Mouse (Mus musculus) midbrain, embryonic 14.5 days (tissue): ENCODE results near the gene Dlk1. TPM values are rescaled to one million over a fixed set of nuclear protein-coding genes. Genes with fewer than 3 reads are reported as not detected.
A peak's percentile ranks its signal among the peaks of the same experiment; 100 is the strongest.

ENCODE experiments used
- ATAC-seq: fragments of 200-750 bp; cut with Nextera tagmentation; 2 replicates; pipeline ENCODE4 v1.8.0; 2017; ENCODE audit warnings: moderate number of reproducible peaks, moderate library complexity; ENCODE audit not compliant: low FRiP score, low TSS enrichment
- DNase-seq: peaks from one replicate; pipeline ENCODE4 v3.0.0-alpha.2; 2015
- H3K27ac ChIP-seq: fragments of 300-500 bp; sonication (generic); replicated peaks from 2 replicates; pipeline ENCODE4 v1.5.1; 2014; ENCODE audit warnings: mild to moderate bottlenecking, low read depth, low read length, moderate library complexity
- H3K27me3 ChIP-seq: fragments of 300-500 bp; sonication (generic); 2 replicates; pipeline ENCODE4 v1.6.1; 2014; ENCODE audit warnings: low read length, control low read depth, mixed read lengths; ENCODE audit not compliant: control insufficient read depth, insufficient read depth
- H3K36me3 ChIP-seq: fragments of 300-500 bp; sonication (generic); 2 replicates; pipeline ENCODE4 v1.6.1; 2014; ENCODE audit warnings: low read length, control low read depth; ENCODE audit not compliant: control insufficient read depth, insufficient read depth
- H3K4me1 ChIP-seq: fragments of 300-500 bp; sonication (generic); 2 replicates; pipeline ENCODE4 v1.6.1; 2014; ENCODE audit warnings: mild to moderate bottlenecking, antibody characterized with exemption, low read length, control low read depth; ENCODE audit not compliant: control insufficient read depth, insufficient read depth
- H3K4me2 ChIP-seq: fragments of 300-500 bp; sonication (generic); 2 replicates; pipeline ENCODE4 v1.6.1; 2014; ENCODE audit warnings: mild to moderate bottlenecking, low read length, moderate library complexity
- H3K4me3 ChIP-seq: fragments of 300-500 bp; sonication (generic); replicated peaks from 2 replicates; pipeline ENCODE4 v1.5.1; 2014; ENCODE audit warnings: low read depth, low read length
- H3K9ac ChIP-seq: fragments of 300-500 bp; sonication (generic); replicated peaks from 2 replicates; pipeline ENCODE4 v1.6.1; 2014; ENCODE audit warnings: mild to moderate bottlenecking, low read length, moderate library complexity
- H3K9me3 ChIP-seq: fragments of 300-500 bp; sonication (generic); 2 replicates; pipeline ENCODE4 v1.6.1; 2016; ENCODE audit warnings: low read length, control low read depth, mixed read lengths; ENCODE audit not compliant: control insufficient read depth
- WGBS: fragments of 180-500 bp; shearing (Covaris S2); extraction: QIAGEN DNeasy Blood & Tissue Kit; methylation state at CpG from one replicate; pipeline ENCODE4 v1.1.7; 2014; 5-methylcytosine and 5-hydroxymethylcytosine counted together
- polyA plus RNA-seq: library from polyadenylated mRNA; unstranded; fragments of >200 nt; fragmentation: Nextera tagmentation; extraction: Ambion mirVana; gene quantifications from 2 replicates; pipeline ENCODE4 v1.2.1, GENCODE M21; 2014

Gene Dlk1
- polyA plus RNA-seq, 1 experiment from 2014 or later = 51.4 TPM

DNA sequence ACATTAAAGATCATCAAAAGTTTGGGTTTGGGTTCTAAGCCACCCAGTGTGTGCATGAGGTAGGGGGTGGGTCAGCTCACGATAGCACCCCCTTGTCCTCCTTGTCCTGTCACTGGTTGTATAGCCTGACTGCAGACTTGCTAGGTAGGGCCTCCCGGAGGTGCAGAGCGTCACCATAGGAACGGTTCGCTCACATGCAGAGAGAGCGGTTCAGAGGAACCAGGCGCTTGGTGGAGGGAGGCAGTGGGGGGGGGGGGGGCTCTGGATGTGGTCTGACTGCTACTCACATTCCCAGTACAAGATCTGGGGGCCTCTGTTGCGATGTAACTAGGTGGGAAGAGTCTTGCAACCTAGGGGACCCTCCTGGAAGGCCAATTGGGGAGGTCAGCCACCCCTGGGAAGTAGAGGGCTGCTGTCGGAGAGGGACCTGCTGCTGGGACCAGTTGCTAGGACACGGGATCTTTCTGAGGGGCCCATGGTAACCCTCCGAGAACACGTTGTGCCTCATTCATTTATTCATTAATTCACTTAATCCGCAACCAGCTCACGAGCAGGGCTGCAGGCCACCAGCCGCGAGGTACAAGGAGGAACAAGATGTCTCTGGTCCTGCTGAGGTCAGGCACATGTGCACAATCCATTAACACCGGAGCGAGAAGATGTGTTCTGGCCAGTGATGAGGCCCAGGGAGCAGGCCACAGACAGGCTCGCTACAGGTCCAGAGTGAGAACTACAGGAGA lies 7.0 kb upstream of the Dlk1 start:
- H3K4me1 ChIP-seq = peaks cover 31% of the 10 kb centered on the region

DNA sequence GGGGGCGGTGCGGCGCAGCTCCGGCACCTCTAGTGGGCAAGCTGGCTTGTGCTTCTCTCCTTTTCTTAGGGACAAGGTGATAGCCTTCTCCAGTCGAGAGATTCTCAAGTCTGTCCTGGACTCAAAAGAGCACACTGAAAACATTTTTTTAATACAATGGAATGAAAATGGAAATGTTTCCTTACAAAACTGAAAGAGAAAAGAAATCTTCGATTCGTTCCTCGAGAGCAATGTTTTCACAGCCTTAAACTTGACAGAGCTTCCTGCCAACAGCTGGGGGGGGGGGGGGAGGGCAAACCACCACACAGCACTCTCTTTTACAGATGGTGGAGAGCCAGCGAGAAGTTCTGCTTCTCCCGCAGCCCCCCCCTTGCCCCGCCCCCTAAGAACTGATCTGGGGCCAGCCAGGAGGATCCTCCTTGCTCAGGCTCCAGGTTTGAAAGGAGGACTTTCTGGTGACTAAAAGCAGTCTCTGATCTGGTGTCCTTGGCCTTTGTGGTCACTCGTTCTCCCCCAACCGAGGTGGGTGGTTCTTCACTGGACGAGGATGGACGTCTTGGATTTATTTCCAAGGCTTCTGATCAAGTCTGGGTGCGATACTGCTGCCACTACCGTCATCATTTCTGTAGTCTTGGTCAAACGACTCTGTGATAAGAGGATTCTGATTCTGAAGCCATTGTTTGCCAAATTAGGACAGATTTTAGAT lies 6.2 kb upstream of the Dlk1 start:
- Histone ChIP-seq H3K4me2 (peak overlapping the region; percentile 35), H3K36me3 (no peaks in the 10 kb centered on the region), H3K9me3 (no peaks in the 10 kb centered on the region), H3K4me1 (peaks cover 30% of the 10 kb centered on the region), H3K4me3 (no peak overlapping the region), H3K27ac (no peak overlapping the region), H3K9ac (no peak overlapping the region), H3K27me3 (peaks cover 68% of the 10 kb centered on the region)
- DNase-seq = peak; percentile 68
- no peak; the same call in 1 of the 2 replicates for ATAC-seq
- WGBS = 3% methylated on average over 18 of the region's 18 CpGs

More for the DNA sequence above, 7.0 kb upstream of the Dlk1 start:
- Histone ChIP-seq H3K4me3 (no peak overlapping the region), H3K36me3 (no peaks in the 10 kb centered on the region), H3K27ac (0 out of 2 replicates have a peak overlapping the region, but pooled peaks have one; percentile 8), H3K27me3 (peaks cover 69% of the 10 kb centered on the region), H3K9me3 (no peaks in the 10 kb centered on the region), H3K4me2 (peak overlapping the region; percentile 35), H3K9ac (no peak overlapping the region)
- WGBS = under 1% methylated on average over 19 of the region's 19 CpGs
- DNase-seq = peak; percentile 71
- ATAC-seq = peak; percentile 66

DNA sequence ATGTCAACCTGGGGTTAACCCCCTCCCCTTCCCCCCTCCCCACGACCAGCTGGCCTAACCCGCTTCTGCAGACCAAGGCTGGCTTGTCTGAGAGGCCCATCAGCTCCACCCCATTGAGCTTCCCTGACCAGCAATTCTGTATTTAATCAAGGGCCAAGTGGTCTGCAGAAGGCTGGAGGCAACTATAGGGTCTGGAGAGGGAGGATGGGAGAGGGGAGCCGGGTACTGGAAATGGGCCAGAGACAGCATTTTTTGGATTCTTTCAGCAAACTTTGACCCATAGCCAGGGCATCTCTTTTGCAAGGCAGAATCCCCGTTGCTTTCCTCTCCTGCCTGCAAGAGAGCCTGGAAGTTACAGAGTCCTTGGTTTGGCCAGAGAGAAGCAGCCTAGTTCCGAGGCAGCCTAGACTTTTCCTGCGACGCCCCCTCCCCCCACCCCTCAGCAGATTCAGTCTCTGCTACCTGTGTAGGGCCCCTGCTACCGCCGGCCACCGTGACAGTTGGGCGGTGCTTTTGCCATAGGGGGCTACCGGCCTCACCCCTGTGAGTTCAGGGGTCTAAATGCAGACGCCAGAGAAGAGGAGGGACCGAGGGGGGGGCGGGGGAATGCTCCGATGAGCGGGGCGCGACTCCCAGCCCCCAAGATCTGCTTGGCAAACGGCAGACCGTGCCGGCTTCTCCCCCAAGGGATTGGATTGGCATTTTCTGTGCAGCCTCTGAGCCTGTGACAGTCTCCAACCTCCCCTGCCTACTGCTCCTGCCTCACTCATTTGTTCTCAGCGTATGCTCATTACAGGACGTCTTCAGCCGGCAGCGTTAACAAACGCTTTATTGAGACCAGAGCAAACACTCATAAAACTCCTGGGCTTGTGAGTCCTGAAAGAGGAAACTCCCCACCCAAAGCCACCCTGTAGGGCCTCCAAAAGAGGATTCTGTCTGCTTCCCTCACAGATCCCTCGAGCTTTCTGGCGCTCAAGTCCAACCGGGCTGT lies 2.9 kb upstream of the Dlk1 start:
- no peak overlapping the region for H3K27ac ChIP-seq
- H3K27me3 ChIP-seq = peaks cover 71% of the 10 kb centered on the region
- peak overlapping the region; percentile 59 for H3K4me2 ChIP-seq
- no peaks in the 10 kb centered on the region for H3K36me3 ChIP-seq
- peak; percentile 69 for DNase-seq
- H3K9ac ChIP-seq = peak overlapping the region; percentile 47; the same call in 1 of the 2 replicates
- peak overlapping the region; percentile 31 for H3K4me3 ChIP-seq
- peaks cover 34% of the 10 kb centered on the region for H3K4me1 ChIP-seq
- 1% methylated on average over 30 of the region's 30 CpGs for WGBS
- no peaks in the 10 kb centered on the region for H3K9me3 ChIP-seq
- ATAC-seq = no peak; the same call in 1 of the 2 replicates

DNA sequence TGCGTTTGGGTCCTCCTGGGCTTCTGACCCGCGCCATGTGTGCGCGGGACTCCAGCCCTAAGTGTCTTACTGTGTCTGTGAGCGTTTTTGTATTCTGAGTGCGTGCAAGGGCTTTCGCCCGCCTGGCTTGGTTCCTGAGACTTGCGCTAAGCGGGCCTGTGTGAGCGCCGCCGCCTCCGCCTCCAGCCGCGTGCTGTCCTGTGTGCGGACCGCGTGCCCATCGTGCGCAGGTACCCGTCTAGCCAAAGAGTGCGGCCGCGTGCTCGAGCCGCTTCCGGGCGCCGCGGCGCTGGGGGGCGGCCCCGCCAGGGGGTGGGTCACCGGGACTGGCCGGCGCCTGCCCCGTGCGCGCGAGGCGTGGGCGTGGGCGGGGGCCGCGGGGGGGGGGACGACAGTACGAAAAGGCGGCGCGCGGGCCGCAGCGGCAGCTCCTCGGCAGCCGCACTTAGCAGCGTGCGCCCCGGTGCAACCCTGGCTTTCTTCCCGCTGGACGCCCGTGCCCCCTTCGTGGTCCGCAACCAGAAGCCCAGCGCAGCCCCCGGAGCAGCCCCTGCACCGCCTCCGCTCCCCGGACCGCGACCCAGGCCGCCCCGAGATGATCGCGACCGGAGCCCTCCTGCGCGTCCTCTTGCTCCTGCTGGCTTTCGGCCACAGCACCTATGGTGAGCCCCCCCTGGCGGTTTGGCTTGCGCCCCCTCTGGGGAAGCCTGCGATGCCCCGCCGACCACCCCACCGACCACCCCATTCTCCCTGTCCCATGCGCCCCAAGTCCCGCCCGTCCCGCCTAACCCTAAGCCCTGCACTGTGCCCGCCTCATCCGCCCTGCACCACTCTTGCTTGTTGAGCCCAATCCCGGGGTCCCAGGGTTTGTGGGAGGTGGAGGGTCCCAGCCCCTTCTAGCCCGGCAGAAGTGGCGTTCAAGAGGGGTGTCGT lies 708 bp downstream of the Dlk1 start:
- no peaks in the 10 kb centered on the region for H3K36me3 ChIP-seq
- peak overlapping the region; percentile 74 for H3K4me2 ChIP-seq
- peaks cover 65% of the 10 kb centered on the region for H3K27me3 ChIP-seq
- peaks cover 40% of the 10 kb centered on the region for H3K4me1 ChIP-seq
- WGBS = under 1% methylated on average over 89 of the region's 96 CpGs
- ATAC-seq = peak; percentile 42; the same call in 1 of the 2 replicates
- no peaks in the 10 kb centered on the region for H3K9me3 ChIP-seq
- H3K27ac ChIP-seq = peak overlapping the region; percentile 45
- H3K4me3 ChIP-seq = peak overlapping the region; percentile 43
- peak; percentile 83 for DNase-seq
- peak overlapping the region; percentile 53 for H3K9ac ChIP-seq

DNA sequence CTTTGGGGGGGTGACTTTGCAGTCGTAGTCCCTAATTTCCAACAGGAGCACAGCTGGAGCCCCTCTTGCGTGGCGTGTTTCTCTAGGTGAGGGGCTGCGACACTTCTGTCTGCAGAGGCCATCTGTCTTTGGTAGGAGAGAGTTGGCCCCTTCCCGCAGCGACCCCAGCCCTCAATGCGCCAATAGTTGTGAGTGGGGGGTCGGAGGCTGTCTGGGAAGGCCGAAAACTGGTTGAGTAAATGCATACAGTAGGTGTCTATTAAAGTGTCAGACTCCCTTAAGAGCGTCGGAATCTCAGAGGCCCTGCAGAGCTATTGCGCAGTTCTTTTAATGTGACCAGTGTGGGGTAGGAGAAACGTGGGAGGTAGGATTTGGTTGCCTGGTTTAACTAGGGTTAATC lies 1.5 kb downstream of the Dlk1 start:
- Histone ChIP-seq H3K9ac (no peak overlapping the region), H3K4me3 (peak overlapping the region; percentile 43), H3K4me2 (peak overlapping the region; percentile 74)

DNA sequence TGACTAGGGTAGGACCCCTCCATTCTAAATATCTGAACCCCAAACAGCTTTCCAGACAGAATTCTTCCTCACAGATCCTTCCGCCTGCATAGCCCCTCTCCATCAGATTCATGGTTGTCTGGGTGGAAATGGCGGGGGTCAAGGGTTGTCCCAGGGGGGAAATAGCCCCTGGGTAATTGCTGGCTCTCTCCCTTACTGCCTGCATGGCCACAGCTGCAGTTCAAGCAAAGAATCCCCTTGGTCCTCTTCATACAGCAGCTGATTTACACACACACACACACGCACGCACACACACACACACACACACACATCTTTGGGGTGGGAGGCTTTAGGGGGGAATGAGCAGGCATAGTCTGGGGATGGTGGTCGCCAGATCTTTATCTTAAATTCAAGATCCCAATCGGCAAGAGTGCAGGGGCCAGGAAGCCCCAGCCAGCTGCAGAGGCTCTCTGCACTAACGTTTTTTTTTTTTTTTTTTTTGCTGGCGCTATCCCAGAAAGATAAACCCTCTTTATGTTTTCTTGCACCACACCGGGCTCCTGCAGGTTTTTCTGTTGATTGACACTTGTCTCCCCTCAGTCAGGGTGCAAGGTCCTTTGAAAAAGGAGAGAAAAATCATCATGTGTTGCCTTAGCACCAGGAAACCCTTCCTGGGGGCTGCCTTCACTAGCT lies 4.0 kb downstream of the Dlk1 start:
- Histone ChIP-seq H3K36me3 (no peaks in the 10 kb centered on the region), H3K27me3 (peaks cover 62% of the 10 kb centered on the region), H3K4me1 (peaks cover 40% of the 10 kb centered on the region), H3K9me3 (no peaks in the 10 kb centered on the region), H3K4me2 (0 out of 2 replicates have a peak overlapping the region, but pooled peaks have one; percentile 21), H3K4me3 (no peak overlapping the region), H3K9ac (no peak overlapping the region), H3K27ac (0 out of 2 replicates have a peak overlapping the region, but pooled peaks have one; percentile 20)
- ATAC-seq (no peak), DNase-seq (no peak)
- 12% methylated on average over 9 of the region's 9 CpGs for WGBS

More for the DNA sequence above, 1.5 kb downstream of the Dlk1 start:
- Histone ChIP-seq H3K9me3 (no peaks in the 10 kb centered on the region), H3K4me1 (peaks cover 47% of the 10 kb centered on the region), H3K36me3 (no peaks in the 10 kb centered on the region), H3K27me3 (peaks cover 61% of the 10 kb centered on the region), H3K27ac (no peak overlapping the region)
- no peak for ATAC-seq
- 7% methylated on average over 13 of the region's 13 CpGs for WGBS
- no peak for DNase-seq

DNA sequence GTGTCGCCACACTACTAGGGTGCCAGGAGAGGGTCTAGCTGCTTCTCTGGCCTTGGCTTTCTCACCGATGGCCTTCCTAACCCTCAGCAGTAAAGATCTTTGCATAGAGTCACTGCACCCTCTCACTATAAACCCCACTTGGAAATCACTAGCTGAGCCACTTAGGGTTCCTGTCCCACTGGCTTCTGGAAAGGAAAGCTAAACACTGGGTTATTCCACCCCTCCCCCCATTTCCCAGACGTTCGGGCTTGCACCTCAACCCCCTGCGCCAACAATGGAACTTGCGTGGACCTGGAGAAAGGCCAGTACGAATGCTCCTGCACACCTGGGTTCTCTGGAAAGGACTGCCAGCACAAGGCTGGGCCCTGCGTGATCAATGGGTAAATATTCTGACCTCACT lies 5.2 kb downstream of the Dlk1 start:
- H3K9ac ChIP-seq = no peak overlapping the region
- no peaks in the 10 kb centered on the region for H3K36me3 ChIP-seq
- ATAC-seq (no peak), DNase-seq (no peak)
- H3K27ac ChIP-seq = no peak overlapping the region
- no peak overlapping the region for H3K4me2 ChIP-seq
- 16% methylated on average over 8 of the region's 8 CpGs for WGBS
- H3K27me3 ChIP-seq = peaks cover 52% of the 10 kb centered on the region
- H3K4me1 ChIP-seq = peaks cover 38% of the 10 kb centered on the region
- no peaks in the 10 kb centered on the region for H3K9me3 ChIP-seq
- H3K4me3 ChIP-seq = no peak overlapping the region
